Mouse (Mus musculus): Measurements from ENCODE around the gene Slc10a6. TPM values are rescaled to one million over a fixed set of nuclear protein-coding genes. Genes with fewer than 3 reads are reported as not detected.

Slc10a6 gene
- polyA plus RNA-seq, 1 experiment from 2014 or later = not detected

Other genes with a start within 250 kb of the Slc10a6 start
- gene Ptpn13, start 204.2 kb downstream of the Slc10a6 start, polyA plus RNA-seq (2015; fragmentation: Nextera tagmentation; extraction: Ambion mirVana) = 0.55 and 0.76 TPM in 2 replicates
- not detected in 2 replicates for gene 1700016H13Rik, start 26.6 kb upstream of the Slc10a6 start, polyA plus RNA-seq (2015; fragmentation: Nextera tagmentation; extraction: Ambion mirVana)
- 14.3 and 17.9 TPM in 2 replicates for gene Aff1, start 63.0 kb upstream of the Slc10a6 start, polyA plus RNA-seq (2015; fragmentation: Nextera tagmentation; extraction: Ambion mirVana)

All from liver, embryonic 15.5 days (tissue).